Mouse (Mus musculus) spleen, adult 2 months (tissue): ENCODE measurements around the gene Gm3629. TPM values are rescaled to one million over a fixed set of nuclear protein-coding genes. Genes with fewer than 3 reads are reported as not detected.
A peak's percentile ranks its signal among the peaks of the same experiment; 100 is the strongest.
"Not testable (repeated sequence)": the region's sequence is repeated elsewhere in the genome, so short reads cannot be mapped to it uniquely, and the experiment has no call there.

ENCODE experiments used
- DNase-seq, 2 experiments: peaks; one replicate each; pipeline versions ENCODE4 v3.0.0 to v3.0.0-alpha.2; 2012 to 2021; ENCODE audit warnings: low spot score in 2 of 2, low read depth in 1 of 2
- H3K27ac ChIP-seq: fragments of 200-500 bp; 2 replicates; pipeline ENCODE4 v1.5.1; 2012; ENCODE audit warnings: low read length, inconsistent platforms; ENCODE audit not compliant: insufficient read depth
- H3K27me3 ChIP-seq: fragments of 200-500 bp; 2 replicates; pipeline ENCODE4 v1.6.1; 2012; ENCODE audit warnings: mild to moderate bottlenecking, moderate library complexity, low read length, inconsistent platforms; ENCODE audit not compliant: control insufficient read depth, insufficient read depth
- H3K36me3 ChIP-seq: fragments of 200-500 bp; 2 replicates; pipeline ENCODE4 v1.6.1; 2012; ENCODE audit warnings: mild to moderate bottlenecking, low read length, inconsistent platforms; ENCODE audit not compliant: control insufficient read depth, insufficient read depth
- H3K4me1 ChIP-seq: fragments of 200-500 bp; 2 replicates; pipeline ENCODE4 v1.6.1; 2011; ENCODE audit warnings: inconsistent platforms; ENCODE audit not compliant: control insufficient read depth, insufficient read depth, insufficient read length
- H3K4me3 ChIP-seq: fragments of 200-500 bp; 2 replicates; pipeline ENCODE4 v1.5.1; 2011; ENCODE audit warnings: mild to moderate bottlenecking, inconsistent platforms; ENCODE audit not compliant: insufficient read depth, insufficient read length; ENCODE audit errors: extremely low read depth
- WGBS: fragments of 180-500 bp; shearing (Covaris S2); methylation state at CpG from one replicate; pipeline ENCODE4 v1.1.7; 2018; 5-methylcytosine and 5-hydroxymethylcytosine counted together
- polyA plus RNA-seq: library from polyadenylated mRNA; depleted of rRNA; stranded (reverse); fragments of >200 nt; gene quantifications from 2 replicates; pipeline ENCODE4 v1.2.3, GENCODE M21; 2012; rRNA removed

Gm3629 gene
- polyA plus RNA-seq, result 0.11 TPM in 1 of 2 replicates, not detected in the other

GRCm38 (mm10) chr14:6590513-6590912 is at the start of gene Gm3629:
Gm3629 (minus strand) TSS chr14:6590613.
- 38% methylated on average over 1 of the region's 2 CpGs for WGBS
- H3K4me3 ChIP-seq, H3K27me3 ChIP-seq, H3K27ac ChIP-seq, DNase-seq, H3K36me3 ChIP-seq, H3K4me1 ChIP-seq: not testable (repeated sequence)

- DNase-seq, result not testable (repeated sequence)
- 74% methylated on average over 1 of the region's 2 CpGs for WGBS
Measured at GRCm38 (mm10) chr14:6622318-6622717, 31.9 kb upstream of the Gm3629 start, which contains the start of gene Gm3460. Gm3460 (minus strand) TSS chr14:6622418.

DNA sequence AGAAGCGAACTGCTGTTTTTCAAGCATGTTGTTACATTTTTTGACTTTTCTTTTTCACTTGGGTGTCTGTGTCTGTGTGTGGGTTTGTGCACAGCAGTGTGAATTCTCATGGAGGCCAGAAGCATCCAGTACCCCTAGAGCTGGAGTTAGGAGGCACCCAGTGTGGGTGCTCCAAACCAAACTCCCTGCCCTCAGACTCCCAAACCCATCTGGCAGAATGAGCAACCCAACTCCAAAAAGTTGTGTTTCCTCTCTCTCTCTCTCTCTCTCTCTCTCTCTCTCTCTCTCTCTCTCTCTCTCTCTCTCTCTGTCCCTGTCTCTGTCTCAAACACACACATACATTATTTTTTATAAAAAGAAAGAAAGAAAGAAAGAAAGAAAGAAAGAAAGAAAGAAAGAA is 16.0 kb upstream of the Gm3629 start:
- H3K27ac ChIP-seq, H3K4me3 ChIP-seq, H3K4me1 ChIP-seq, H3K27me3 ChIP-seq, H3K36me3 ChIP-seq: not testable (repeated sequence)
- DNase-seq, result peak in 1 of 2 experiments; percentile 2
- no CpG with 5 or more reads among the region's 1 CpGs for WGBS

More at GRCm38 (mm10) chr14:6622318-6622717, 31.9 kb upstream of the Gm3629 start, which contains the start of gene Gm3460:
- H3K4me3 ChIP-seq, H3K27ac ChIP-seq, H3K27me3 ChIP-seq, H3K36me3 ChIP-seq, H3K4me1 ChIP-seq: not testable (repeated sequence)

DNA sequence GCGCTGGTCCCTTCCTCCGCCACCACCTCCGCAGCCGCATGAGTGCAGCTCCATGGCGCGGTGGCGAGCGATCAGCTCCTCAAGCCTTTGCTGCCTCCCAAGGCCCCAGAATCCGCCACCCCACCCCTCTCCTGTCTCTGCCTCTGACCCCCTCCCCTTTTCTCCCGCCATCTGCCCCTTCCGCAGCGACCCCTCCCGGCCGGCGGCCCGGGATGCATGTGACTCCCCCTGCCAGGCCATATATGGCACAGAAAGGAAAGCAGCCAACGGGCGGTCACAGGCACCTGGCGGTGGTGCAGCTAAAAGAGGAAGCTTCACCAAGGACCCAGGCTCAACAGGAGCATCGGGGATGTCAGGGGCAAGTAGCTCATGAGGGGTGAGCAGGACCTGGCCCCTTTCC is 14.6 kb upstream of the Gm3629 start:
- DNase-seq, result peak in 1 of 2 experiments; percentile 2
- not testable (repeated sequence) for H3K4me1 ChIP-seq, H3K27ac ChIP-seq, H3K36me3 ChIP-seq, H3K4me3 ChIP-seq, H3K27me3 ChIP-seq
- WGBS, result 1% methylated on average over 10 of the region's 20 CpGs

DNA sequence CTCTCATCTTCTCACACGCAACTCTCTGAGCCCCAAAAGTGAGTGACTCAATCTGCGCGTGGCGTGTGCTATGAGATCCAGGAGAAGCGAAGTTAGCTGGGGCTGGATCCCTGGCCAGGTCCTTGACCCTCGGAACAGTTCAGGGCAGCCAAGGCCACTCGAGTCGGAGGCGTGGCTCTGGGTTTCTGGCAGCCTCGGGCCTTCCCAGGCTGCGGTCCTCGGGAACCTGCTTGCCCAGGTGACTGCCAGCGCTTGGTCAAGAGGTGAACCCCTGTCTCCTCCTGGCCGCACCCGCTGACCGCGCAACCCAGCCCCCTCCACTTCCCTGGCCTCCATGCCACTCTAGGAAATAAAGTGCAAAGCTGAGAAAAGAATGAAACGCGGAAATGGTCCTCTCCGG is 14.1 kb upstream of the Gm3629 start:
- not testable (repeated sequence) for DNase-seq, H3K27ac ChIP-seq
- WGBS, result 10% methylated on average over 17 of the region's 20 CpGs

DNA sequence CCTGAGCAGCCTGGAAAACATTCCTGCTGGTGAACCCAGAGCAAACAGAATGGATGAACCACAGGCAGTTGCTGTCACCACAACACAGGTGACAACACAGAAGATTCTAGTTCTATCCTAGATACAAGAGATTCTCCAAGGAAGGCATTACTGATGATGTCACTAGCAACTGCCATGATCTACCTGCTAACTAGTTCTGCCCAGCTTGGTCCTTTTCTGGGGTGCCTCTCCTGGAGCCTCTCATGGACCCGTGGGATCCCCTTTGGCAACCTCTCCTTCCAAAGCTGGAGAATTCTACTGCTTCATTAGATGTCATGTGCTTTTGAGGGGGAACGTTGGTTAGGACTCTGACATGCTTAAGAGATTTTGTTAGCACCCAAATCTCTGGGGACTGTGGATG is 53.2 kb downstream of the Gm3629 start, which contains the start of gene Gm8356:
Gene Gm8356, minus strand, starts transcription at position 101 of the 400 bp plus-strand sequence.
- 40% methylated on average over 1 of the region's 2 CpGs for WGBS
- not testable (repeated sequence) for H3K36me3 ChIP-seq, H3K4me1 ChIP-seq, DNase-seq, H3K27ac ChIP-seq, H3K4me3 ChIP-seq, H3K27me3 ChIP-seq

More for the DNA sequence above, 14.1 kb upstream of the Gm3629 start:
- not testable (repeated sequence) for H3K4me3 ChIP-seq, H3K27me3 ChIP-seq, H3K36me3 ChIP-seq, H3K4me1 ChIP-seq

Other genes starting within 250 kb of the Gm3629 start
- gene Gm3618, start 246.9 kb downstream of the Gm3629 start, polyA plus RNA-seq, result not detected in 2 replicates
- gene Gm16440, start 200.3 kb downstream of the Gm3629 start, polyA plus RNA-seq, result not detected in 2 replicates
- 0.18 TPM in 1 of 2 replicates, not detected in the other for gene Gm3591, start 178.1 kb downstream of the Gm3629 start, polyA plus RNA-seq
- gene Gm3594, start 146.0 kb downstream of the Gm3629 start, polyA plus RNA-seq, result not detected in 2 replicates
- gene Gm8356, start 53.3 kb downstream of the Gm3629 start, polyA plus RNA-seq, result not detected in 2 replicates
- not detected in 2 replicates for gene Gm3460, start 31.8 kb upstream of the Gm3629 start, polyA plus RNA-seq
- gene Gm10251, start 93.6 kb upstream of the Gm3629 start, polyA plus RNA-seq, result not detected in 2 replicates
- gene Gm8050, start 129.6 kb upstream of the Gm3629 start, polyA plus RNA-seq, result not detected in 2 replicates
- gene Gm3636, start 151.7 kb upstream of the Gm3629 start, polyA plus RNA-seq, result 0.23 and 0.41 TPM in 2 replicates
- gene Gm8362, start 183.8 kb upstream of the Gm3629 start, polyA plus RNA-seq, result not detected in 2 replicates
- gene Gm3642, start 249.7 kb upstream of the Gm3629 start, polyA plus RNA-seq, result not detected in 2 replicates